Mouse (Mus musculus) adrenal gland (tissue): ENCODE measurements around the gene Gpatch8.
"Not testable (repeated sequence)": the region's sequence is repeated elsewhere in the genome, so short reads cannot be mapped to it uniquely, and the experiment has no call there.

ENCODE experiments used
- intact Hi-C: fragments of 180-260 bp; cut with DNase I; formaldehyde crosslinking; loops from one replicate; pipeline ENCODE4 v1.15.1; 2025

Gene Gpatch8

DNA sequence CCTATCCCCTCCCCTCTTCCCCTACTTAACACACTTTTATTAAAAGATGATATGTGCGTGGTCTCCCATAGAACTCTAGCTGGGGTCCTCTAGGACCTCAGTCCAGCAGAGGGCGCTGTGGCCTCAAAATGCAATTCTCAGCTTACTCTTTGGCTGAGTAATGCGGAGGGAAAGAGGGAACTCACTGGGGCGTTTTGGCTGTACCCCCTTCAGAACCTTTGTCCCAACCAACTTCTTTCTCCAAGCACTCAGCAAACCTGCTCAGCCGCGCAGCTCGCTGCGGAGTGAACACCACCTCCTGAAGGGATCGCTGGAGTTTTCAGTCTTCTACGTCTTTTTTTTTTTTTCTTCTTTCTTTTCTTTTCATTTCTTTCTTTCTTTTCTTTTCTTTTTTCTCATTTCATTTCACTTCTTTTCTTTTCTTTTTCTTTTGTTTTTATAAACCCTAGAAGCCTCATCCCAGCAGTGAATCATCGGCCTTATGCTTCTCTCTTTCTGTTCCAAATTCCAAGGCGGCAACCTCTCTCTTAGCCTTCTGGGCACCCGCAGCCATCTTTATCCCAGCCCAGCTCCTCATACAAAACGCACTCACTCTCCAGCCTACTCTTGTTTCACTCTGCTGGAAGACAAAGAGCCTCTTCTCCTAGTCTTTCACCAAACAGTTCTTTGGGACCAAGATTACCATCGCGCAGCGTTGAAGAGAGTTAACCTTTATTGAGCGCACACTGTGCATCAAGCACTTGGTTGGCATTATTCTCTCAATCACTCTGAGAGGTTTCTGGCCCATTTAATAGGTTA, 16.9 kb upstream of the Gpatch8 start:
- intact Hi-C loops: loop anchor here (2.0 kb wide), 2 partner anchors 78 to 86 kb away; no protein-coding TSS in a partner anchor

DNA sequence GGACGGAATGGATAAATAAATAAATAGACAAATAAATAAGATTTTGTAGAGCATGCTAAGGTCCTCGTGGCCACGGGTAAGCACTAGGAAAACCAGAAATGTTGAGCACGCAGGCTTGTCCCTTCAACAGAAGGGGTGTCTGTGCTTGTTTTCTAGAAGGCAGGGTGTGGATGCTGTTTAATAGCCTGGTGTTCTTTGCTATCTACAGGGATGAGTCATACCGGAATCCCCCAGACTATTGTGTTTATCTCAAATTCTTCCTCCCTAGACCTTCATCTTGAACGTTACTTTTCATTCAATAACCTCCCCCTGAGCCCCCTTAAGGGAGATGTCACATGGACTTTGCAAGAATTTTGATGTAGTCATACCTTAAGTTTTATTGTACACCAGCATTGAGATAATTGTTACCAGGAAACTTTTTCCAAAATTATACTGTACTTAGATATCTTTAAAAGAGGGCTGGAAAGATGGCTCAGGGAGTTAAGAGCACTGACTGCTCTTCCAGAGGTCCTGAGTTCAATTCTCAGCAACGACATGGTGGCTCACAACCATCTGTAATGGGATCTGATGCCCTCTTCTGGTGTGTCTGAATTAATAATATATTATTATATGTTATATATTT, 12.7 kb upstream of the Gpatch8 start:
- intact Hi-C loops: no loop called here

DNA sequence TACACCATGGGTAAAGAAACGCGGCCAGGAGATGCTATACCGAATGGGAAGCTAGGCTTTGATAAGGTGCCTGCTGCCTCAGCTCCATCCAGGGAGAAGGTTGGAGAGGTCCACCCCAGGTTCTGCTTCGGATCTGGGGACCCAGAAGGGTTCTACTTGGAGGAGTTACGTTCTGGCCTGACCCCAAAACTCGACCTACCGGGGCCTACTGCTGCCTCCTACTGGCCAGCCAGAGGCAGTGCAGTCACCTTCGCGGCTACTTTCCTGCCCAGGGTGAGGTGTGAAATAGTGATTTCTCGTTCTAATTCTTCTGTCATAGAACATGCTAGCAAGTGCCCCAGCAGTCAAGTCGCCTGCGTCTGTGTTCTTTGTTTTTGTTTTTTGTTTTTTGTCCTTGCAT, 12.0 kb upstream of the Gpatch8 start:
- intact Hi-C loops: no loop called here

DNA sequence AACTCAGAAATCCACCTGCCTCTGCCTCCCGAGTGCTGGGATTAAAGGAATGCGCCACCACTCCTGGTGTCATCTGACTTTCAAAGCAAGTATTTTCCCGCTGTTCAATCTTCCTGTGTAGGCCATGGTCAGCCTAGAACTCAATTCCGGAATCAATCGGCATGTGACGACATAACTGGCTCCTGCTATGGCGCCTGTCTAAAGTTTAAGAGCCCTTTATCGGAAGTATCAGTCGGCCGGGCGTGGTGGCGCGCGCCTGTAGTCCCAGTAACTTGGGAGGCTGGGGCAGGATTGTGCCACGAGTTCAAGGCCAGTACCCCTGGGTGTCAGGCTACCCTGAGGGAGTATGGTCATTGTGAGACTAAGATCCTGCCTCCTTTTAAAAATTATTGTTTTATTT, 11.5 kb upstream of the Gpatch8 start:
- intact Hi-C loops: no loop called here

DNA sequence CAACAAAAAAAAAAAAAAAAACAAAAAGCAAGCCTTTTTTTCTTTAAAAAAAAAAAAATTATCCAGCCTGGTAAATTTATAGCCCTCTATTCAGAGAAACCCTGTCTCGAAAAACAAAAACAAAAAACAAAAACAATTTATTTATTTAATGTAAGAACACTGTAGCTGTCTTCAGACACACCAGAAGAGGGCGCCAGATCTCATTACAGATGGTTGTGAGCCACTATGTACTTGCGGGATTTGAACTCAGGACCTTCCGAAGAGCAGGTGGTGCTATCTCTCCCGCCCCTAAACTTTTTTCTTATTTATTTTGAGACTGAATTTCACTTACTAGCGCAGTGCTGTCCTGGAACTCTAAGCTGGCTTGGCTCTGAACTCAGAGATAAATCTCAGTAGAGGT, 11.0 kb upstream of the Gpatch8 start:
- intact Hi-C loops: no loop called here

DNA sequence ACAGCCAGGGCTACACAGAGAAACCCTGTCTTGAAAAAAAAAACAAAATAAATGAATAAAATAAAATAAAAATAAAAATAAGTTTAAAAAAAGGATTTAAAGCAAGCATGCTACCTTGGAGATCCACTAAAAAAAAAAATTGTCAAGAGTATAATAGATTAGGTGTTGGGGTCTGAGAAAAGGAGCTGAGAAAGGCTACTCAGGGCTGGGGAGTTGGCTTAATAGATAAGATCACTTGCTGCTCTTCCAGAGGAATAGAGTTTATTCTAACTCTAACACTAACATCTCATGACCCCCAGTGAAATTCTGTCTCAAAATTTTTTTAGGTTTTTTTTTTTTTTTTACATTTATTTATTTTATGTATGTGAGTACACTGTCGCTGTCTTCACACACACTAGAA, 10.1 kb upstream of the Gpatch8 start:
- intact Hi-C loops: no loop called here

DNA sequence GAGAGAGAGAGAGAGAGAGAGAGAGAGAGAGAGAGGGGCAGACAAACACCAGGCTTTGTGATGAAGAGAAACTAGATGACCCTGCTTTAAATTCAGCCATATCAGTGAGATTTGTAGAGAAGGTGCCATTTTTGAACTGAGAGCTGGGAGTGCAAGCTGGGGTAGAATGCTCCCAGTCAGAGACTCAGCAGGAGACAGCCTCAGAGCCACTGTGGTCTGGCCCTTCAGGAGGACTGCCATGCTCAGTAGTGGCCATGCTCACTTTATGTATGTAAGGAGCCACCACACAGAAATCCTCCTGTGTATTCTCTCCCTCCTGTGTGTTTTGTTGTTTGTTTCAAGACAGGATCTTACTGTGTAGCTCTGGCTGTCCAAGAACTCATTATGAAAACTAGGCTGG, 9.5 kb upstream of the Gpatch8 start:
- intact Hi-C loops: no loop called here

DNA sequence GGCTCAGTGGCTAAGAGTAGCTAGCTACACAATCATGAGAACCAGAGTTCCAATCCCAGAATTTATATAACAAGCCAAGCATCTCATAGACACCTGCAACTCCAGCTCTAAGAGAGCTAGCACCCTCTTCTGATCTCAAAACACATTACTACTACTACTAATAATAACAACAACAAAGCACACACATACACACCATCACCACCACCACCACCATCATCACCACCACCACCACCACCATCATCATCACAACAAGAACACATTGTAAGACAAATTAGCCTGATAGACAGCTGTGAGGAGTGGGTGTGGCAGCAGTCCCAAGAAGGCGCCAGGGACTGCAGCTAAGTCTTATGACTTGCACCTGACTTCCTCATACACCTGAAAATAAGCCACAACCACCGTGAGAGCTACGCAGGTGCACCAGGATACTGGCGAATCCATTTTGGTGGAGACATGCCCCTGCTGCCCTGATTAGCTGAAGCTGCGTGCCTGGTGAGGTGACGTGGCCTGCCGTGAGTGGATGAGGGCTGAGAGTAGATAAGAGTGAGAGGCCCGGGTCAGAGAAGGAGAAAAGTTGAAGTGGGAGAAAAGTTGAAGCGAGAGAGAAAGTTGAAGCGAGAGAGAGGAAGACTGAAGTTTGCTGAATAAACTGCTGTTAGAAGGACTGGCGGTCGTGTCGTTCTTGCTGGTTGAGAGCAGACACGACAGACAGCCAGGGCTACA, 8.9 kb upstream of the Gpatch8 start:
- intact Hi-C loops: not testable (repeated sequence)

DNA sequence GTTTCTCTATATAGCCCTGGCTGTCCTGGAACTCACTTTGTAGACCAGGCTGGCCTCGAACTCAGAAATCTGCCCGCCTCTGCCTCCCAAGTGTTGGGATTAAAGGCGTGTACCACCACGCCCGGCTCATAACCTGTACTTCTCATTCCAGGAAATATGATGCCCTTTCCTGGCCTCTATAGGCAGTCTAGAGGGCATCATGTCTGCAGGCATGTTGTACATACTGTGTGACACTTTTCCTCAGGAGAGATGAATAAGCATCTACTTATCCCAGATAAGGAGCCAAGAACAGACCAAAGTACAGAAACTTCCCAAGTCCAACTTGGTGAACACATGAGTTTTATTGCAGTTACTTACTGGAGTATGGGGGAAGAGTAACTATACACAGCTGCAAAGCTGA, 2.5 kb upstream of the Gpatch8 start:
- intact Hi-C loops: no loop called here

DNA sequence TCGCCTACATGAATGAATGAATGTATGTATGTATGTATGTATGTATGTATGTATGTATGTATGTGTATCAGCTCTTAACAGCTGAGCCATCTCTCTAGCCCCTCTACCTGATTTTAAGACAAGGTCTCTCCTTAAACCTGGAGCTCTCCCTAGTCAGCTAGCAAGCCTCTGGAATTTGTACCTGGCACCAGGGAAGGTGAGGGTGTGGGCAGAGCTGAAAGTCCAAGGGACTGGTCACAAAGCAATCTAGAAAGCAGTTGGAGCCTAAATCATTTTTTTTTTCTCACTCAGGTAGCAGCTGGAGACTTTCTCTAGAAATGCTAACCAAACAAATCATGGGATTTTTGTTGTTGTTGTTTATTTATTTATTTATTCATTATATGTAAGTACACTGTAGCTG, 1.2 kb upstream of the Gpatch8 start:
- intact Hi-C loops: no loop called here

DNA sequence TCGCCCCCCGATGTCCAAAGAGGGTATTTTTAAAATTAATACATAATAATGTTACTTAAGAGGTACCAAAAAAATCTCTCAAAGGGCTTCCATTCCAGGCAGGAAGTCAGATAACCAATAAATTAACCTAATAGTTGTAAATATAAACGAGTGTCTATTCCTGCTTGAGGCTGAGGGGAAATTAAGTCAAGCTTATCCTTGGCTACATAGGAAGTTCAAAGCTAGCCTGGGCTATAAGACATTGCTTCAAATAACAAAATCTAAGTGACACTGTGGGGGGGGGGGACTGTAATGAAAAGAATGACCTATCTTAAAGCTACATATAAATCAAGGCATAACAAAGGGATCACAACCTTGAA, 503 bp upstream of the Gpatch8 start:
- intact Hi-C loops: no loop called here

DNA sequence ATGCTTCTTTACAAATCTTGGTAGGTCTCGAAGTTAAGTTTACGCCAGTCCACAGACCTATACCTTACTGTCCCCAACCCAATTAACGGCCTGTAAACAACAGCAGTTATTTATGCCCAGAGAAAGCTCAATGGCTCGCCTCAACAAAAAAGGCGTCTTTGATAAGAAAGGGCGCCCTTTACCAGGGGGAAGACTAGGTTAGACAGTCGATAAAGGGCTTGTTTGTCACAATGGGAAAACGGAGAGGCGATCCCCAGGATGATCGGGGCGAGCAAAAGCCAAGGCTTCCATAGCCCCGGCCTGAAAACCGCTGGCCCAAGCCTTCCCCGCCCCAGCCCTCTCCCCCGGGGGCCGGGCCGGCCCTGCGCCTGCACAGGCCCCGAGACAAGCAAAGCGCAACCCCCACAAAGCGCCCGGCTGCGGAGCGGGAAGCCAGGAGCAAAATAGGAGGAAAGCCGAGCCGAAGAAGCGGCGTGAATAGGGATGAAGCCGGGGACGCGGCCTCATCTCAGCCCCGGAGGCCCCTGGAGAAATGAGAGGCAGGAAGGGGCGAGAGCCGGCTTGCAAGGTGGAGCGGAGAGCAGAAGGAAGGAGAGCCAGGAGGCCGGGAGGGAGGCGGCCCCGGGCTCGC, 677 bp downstream of the Gpatch8 start:
- intact Hi-C loops: no loop called here

DNA sequence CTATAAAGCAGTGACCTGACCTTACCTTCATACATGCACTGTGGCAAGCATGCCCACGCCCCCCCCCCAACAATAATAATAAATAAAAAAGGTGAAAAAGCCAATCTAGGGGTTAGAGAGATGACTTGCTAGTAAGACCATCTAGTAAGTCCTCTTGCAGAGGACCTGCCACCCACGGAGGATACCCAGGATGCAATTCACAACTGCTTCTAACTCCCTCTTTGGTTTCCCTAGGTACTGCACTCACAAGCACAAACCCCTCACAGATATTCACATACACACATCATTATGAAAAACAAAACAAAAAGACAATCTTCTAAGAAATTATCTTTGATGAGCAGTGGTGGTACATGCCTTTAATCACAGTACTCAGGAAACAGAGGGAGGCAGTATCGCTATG, 4.1 kb downstream of the Gpatch8 start:
- intact Hi-C loops: no loop called here

DNA sequence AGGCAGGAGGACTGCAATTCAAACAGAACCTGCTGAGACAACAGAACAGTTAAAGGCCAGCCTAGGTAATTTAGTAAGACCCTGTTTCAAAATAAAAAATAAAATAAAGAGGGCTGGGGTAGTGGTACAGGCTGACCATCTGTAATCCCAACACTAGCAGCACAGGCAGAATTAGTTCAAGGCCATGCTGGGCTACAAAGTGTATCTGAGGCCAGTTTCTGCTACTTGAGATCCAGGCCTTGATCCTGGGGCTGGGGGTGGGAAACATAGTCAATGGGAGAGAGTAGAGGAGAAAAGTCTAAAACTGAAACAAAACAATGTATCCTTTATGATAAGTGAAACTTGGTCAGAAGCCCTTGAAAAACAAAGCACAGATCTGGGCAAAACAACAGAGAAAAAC, 5.0 kb downstream of the Gpatch8 start:
- intact Hi-C loops: no loop called here

DNA sequence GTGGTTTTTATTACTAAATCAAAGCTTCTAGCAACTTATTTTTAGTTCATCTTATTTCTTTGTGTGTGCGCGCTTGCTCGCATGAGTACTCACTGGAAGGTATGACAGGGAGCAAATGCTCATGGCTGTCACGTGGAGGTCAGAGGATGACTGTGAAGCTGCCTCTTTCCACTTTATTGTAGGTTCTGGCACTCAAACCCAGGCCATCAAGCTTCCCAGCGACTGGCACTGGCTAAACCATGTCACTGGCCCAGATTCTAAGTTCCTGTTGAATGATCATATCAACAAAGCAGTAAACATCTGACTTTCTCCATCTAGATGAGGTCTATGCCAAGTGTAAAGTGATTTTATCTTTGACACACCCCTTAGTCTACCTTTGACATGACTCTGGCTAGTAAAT, 14.7 kb downstream of the Gpatch8 start:
- intact Hi-C loops: no loop called here

DNA sequence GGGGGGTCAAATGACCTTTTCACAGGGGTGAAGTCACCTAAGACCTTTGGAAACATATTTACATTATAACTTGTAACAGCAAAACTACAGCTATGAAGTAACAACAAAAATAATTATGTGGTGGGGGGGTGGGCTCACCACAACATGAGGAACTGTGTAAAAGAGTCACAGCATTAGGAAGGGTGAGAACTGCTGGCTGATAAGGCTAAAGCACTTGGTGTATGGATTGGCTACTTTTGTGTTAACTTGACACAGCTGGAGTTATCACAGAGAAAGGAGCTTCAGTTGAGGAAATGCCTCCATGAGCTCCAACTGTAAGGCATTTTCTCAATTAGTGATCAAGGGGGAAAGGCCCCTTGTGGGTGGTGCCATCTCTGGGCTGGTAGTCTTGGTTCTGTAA, 15.9 kb downstream of the Gpatch8 start:
- intact Hi-C loops: not testable (repeated sequence)

DNA sequence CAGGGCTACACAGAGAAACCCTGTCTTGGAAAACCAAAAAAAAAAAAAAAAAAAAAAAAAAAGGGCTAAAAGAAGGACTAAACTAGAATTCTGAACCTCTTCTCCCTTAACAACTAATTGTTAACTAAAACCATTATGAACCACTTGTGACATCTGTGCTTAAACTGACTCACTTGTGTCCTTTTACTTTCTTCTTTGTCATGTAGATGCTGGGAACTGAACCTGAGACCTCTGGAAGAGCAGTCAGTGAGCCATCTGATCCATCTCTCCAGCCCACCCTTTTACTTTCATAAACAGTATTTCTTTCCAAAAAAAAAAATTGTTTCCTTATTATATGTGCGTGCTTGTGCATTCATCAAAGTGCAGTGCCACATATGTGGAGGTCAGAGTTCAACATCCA, 16.5 kb downstream of the Gpatch8 start:
- intact Hi-C loops: no loop called here

DNA sequence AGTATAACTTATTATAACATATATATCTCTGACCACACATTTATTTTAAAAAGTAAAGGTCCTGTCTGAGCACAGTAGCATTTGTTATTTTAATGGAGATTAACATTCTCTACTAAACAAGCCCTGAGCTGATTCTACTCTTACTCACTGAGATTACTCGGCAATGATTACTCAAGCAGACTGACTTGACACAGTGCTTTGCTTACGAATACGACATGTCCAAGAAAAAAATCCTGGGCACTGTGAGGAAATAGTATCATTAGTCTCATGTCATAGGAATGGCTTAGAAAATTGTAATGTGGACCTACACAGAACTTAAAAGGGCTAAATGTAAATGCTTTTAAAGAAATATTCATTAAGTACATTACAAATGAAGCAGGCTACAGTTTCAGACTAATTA, 20.0 kb downstream of the Gpatch8 start:
- intact Hi-C loops: no loop called here

DNA sequence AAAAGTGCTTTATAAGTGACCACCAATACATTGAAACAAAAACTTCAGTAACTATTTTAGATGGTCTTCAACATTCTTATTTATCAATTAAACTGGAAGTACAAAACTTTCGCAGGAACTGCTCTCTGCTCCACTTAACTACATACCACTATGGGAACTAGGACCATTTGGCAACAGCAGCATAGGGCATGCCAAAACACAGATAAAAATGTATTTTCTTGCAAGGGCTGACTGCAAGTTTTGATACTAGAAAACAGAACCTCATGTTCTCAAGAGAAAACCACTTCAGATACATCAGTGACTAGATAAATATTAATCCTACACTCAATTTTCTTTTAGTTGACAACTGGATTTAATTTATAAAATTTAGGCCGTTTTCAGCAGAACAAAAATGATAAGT, 22.1 kb downstream of the Gpatch8 start:
- intact Hi-C loops: no loop called here

DNA sequence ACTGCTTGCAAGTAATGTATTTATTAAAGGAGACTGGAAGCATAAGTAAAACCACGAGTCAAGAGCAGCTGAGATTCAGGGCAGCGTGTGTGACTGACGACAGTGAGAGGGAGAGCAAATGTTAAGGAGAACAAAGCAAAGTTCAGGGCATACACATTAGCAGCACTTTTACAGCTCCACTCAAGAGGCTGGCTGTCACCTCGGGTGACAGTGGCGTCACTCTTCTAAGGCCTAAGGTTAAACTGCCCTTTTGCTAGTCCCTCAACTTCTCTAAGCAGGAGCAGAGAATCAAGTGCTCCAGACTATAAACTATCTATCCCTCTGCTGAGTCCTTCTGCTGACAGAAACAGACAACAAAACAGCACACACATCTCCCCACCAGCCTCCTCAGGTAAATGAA, 24.8 kb downstream of the Gpatch8 start:
- intact Hi-C loops: no loop called here

DNA sequence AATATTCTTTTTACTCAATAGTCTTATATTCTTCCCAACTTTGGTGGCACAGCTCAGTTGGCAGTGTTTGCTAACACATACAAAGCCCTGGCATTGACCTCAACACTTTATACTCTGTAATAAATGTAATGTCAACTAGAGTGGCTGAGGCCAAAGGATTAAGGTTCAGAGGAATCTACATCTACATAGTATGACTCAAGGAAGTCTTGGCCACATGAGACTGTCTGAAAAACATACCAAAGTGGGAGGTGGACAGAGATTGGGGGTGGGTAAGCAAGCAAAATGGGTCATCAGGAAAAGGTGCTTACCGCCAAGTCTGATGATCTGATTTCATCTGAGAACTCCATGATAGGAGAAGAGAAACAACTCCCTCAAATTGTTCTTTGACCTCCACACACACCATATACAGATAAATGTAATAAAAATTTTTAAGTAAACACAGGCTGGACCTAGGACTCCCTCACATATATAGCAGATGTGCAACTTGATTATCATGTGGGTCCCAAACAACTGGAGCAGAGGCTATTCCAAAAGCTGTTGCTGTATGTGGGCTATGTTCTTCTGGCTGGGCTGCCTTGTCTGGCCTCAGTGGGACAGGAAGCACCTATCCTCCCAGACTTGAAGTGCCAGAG, 41.3 kb downstream of the Gpatch8 start:
- intact Hi-C loops: no loop called here

DNA sequence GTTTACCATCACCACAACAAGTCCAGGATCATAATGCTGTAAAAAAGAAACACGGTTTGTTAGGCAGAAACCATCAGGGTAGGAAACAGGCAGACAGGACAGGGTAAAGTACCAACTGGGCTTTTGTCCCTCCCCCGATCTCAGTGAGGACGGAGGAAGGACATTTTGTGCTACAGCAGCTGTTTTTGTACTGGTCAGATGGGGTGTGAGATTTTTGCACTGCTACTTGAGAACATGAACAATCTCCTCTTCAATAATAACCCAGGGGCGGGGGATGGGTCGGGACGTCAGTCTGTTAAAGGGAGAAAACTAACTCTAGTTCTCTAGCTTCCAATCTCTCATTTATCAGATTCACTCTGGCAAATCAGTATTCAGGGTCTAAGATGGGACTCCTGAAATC, 46.0 kb downstream of the Gpatch8 start:
- intact Hi-C loops: no loop called here
